In the genomic region with DNA sequence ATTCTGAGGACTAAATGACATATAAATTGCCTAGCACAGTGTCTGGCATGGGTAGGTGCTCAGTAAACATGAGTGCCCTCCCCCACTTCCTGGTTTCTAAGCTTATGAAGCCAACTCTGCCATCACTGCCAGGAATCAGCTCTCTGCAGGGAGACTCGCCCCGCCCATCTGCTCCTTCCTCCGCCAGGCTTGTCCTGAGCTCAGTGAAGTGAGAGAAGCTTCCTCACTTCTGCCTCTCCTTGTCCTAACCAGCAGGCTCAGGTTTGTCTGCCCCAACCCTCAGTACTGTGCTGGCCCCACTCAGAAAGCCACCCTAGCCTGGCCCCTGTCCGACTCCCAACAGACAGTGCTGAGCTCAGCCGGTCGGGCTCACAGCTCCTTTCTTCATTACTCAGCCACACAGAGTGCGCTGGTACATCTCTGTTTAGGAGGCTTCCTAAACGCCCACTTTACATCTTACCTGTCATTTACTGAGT, we compare ENCODE assay signal across 8 mouse cellular contexts. TPM values are rescaled to one million over a fixed set of nuclear protein-coding genes. Genes with fewer than 3 reads are reported as not detected.
DNase-seq lines count a peak whose midpoint lies in the region; ATAC-seq and TF ChIP-seq lines count a peak whose summit lies in the region.

No protein-coding gene starts in this region.

- H3K4me3 ChIP-seq in hindbrain, embryonic 16.5 days (ENCODE audit: low read length): no peak overlapping the region
- H3K4me3 ChIP-seq in hindbrain, embryonic 12.5 days: no peak overlapping the region
- H3K4me3 ChIP-seq in embryonic fibroblast, embryonic 13.5 days (ENCODE audit: insufficient read depth, low read length): no peak overlapping the region
- no peak overlapping the region for H3K4me3 ChIP-seq in stomach, embryonic 16.5 days (replicated peaks; ENCODE audit: low read length)

- H3K9me3 ChIP-seq in hindbrain, embryonic 16.5 days (ENCODE audit: control insufficient read depth, low read length): no peaks in the 10 kb centered on the region
- no peaks in the 10 kb centered on the region for H3K9me3 ChIP-seq in hindbrain, embryonic 12.5 days (replicated peaks)
- H3K9me3 ChIP-seq in stomach, embryonic 16.5 days (replicated peaks; ENCODE audit: control insufficient read depth, low read length): no peaks in the 10 kb centered on the region

- intact Hi-C loops in heart, postnatal 36 days (cut with DNase I): no loop called here

- H3K9ac ChIP-seq in hindbrain, embryonic 16.5 days (ENCODE audit: low read depth, low read length): no peak overlapping the region
- H3K9ac ChIP-seq in hindbrain, embryonic 12.5 days: no peak overlapping the region
- peak overlapping the region; percentile 24; the same call in 1 of the 2 replicates for H3K9ac ChIP-seq in stomach, embryonic 16.5 days (ENCODE audit: low read length)

- ATAC-seq in hindbrain, embryonic 16.5 days: peak; percentile 66; the same call in 1 of the 2 replicates
- ATAC-seq in hindbrain, embryonic 12.5 days (ENCODE audit: low FRiP score): no peak
- ATAC-seq in stomach, embryonic 16.5 days (ENCODE audit: insufficient read depth, low FRiP score): peak; percentile 71; the same call in 1 of the 2 replicates

- H3K4me1 ChIP-seq in hindbrain, embryonic 16.5 days (ENCODE audit: control insufficient read depth, insufficient read depth, low read depth, low read length): no peaks in the 10 kb centered on the region; the same call in 1 of the 2 replicates
- peaks cover 5% of the 10 kb centered on the region; the same call in 1 of the 2 replicates for H3K4me1 ChIP-seq in hindbrain, embryonic 12.5 days
- peaks cover 5% of the 10 kb centered on the region; the same call in 1 of the 2 replicates for H3K4me1 ChIP-seq in embryonic fibroblast, embryonic 13.5 days (ENCODE audit: control insufficient read depth, insufficient read depth, low read length)
- peaks cover 19% of the 10 kb centered on the region for H3K4me1 ChIP-seq in stomach, embryonic 16.5 days (ENCODE audit: control insufficient read depth, insufficient read depth, low read length)

- no peak for TF ChIP-seq POLR2A in embryonic fibroblast, embryonic 13.5 days (IDR thresholded peaks at IDR 0.05; ENCODE audit: low read depth, low read length)

- H3K27me3 ChIP-seq in hindbrain, embryonic 16.5 days (replicated peaks; ENCODE audit: control insufficient read depth, insufficient read depth, low read length): no peaks in the 10 kb centered on the region
- H3K27me3 ChIP-seq in hindbrain, embryonic 12.5 days: no peaks in the 10 kb centered on the region
- H3K27me3 ChIP-seq in stomach, embryonic 16.5 days (ENCODE audit: control insufficient read depth, insufficient read depth, low read length): no peaks in the 10 kb centered on the region

- no peak overlapping the region for H3K27ac ChIP-seq in hindbrain, embryonic 16.5 days (ENCODE audit: low read depth, low read length)
- no peak overlapping the region for H3K27ac ChIP-seq in hindbrain, embryonic 12.5 days
- H3K27ac ChIP-seq in embryonic fibroblast, embryonic 13.5 days (ENCODE audit: insufficient read depth, low read length): peak overlapping the region; percentile 36
- peak overlapping the region; percentile 69 for H3K27ac ChIP-seq in stomach, embryonic 16.5 days (ENCODE audit: low read length)

- peak; percentile 40 for DNase-seq in ZHBTc4 (ENCODE audit: low read depth, low spot score)
- DNase-seq in heart, postnatal 36 days: peak; percentile 61 to 68
- peak; percentile 55 to 66 for DNase-seq in layer of hippocampus, postnatal 10 days (ENCODE audit: low spot score in 2 of 2)
- peak; percentile 90 for DNase-seq in lung, postnatal 25 days (ENCODE audit: low spot score)

- TF ChIP-seq CTCF in embryonic fibroblast, embryonic 13.5 days (IDR thresholded peaks at IDR 0.05; ENCODE audit: borderline replicate concordance, insufficient read depth, low read length): no peak

- no peak overlapping the region for H3K4me2 ChIP-seq in hindbrain, embryonic 16.5 days (ENCODE audit: low read length)
- no peak overlapping the region for H3K4me2 ChIP-seq in hindbrain, embryonic 12.5 days (replicated peaks)
- peak overlapping the region; percentile 7; the same call in 1 of the 2 replicates for H3K4me2 ChIP-seq in stomach, embryonic 16.5 days (ENCODE audit: low read depth, low read length)

- WGBS in hindbrain, embryonic 16.5 days: 62% methylated on average over 8 of the region's 8 CpGs
- WGBS in hindbrain, embryonic 12.5 days: 64% methylated on average over 8 of the region's 8 CpGs
- 30% methylated on average over 8 of the region's 8 CpGs for WGBS in stomach, embryonic 16.5 days

- H3K36me3 ChIP-seq in hindbrain, embryonic 16.5 days (ENCODE audit: control insufficient read depth, insufficient read depth, low read length): no peaks in the 10 kb centered on the region
- no peaks in the 10 kb centered on the region for H3K36me3 ChIP-seq in hindbrain, embryonic 12.5 days
- H3K36me3 ChIP-seq in stomach, embryonic 16.5 days (ENCODE audit: control insufficient read depth, insufficient read depth, low read length): no peaks in the 10 kb centered on the region

RNA-seq across cellular contexts. Expression of a gene that starts 59.9 kb away (rescaled TPM):
- polyA plus RNA-seq in hindbrain, embryonic 16.5 days (2015; fragmentation: Nextera tagmentation; extraction: Ambion mirVana): 14.2 and 16.1 TPM in 2 replicates
- polyA plus RNA-seq in hindbrain, embryonic 12.5 days (2016; fragmentation: Nextera tagmentation; extraction: Ambion mirVana): 13.8 and 15.3 TPM in 2 replicates
- 21.6 and 27.7 TPM in 2 replicates for polyA plus RNA-seq in embryonic fibroblast, embryonic 13.5 days (2011; ENCODE audit: insufficient read length, low read depth, missing spikeins)
- total RNA-seq in heart, postnatal 36 days (2021): 10 to 100 TPM; 12.6 to 14.0 TPM
- 10 to 100 TPM; 21.4 to 25.9 TPM for total RNA-seq in layer of hippocampus, postnatal 10 days (2021)
- polyA plus RNA-seq in stomach, embryonic 16.5 days (2015; fragmentation: Nextera tagmentation; extraction: Ambion mirVana): 15.6 and 19.1 TPM in 2 replicates

Comparison
In these comparisons a context has a peak if more than half of its experiments do, and no peak if none do; other contexts are left out.
1. H3K27ac ChIP-seq: peak in embryonic fibroblast, embryonic 13.5 days (single experiment) and stomach, embryonic 16.5 days (single experiment); none in hindbrain, embryonic 16.5 days (single experiment) and hindbrain, embryonic 12.5 days (single experiment).
2. DNase-seq: peak in every context shown above with its lines; median percentile 90 in lung, postnatal 25 days; 64 in heart, postnatal 36 days; 60 in layer of hippocampus, postnatal 10 days; 40 in ZHBTc4.